Mouse (Mus musculus): ENCODE measurements around the gene Fbxl3. TPM values are rescaled to one million over a fixed set of nuclear protein-coding genes. Genes with fewer than 3 reads are reported as not detected.

The Fbxl3 gene
- polyA plus RNA-seq, 1 experiment from 2014 or later: 28.5 TPM

- H3K27ac ChIP-seq: no peak overlapping the region
- H3K9me3 ChIP-seq (replicated peaks; ENCODE audit: low read length): no peaks in the 10 kb centered on the region
- no peak; the same call in 1 of the 2 replicates for ATAC-seq (replicated peaks; ENCODE audit: low FRiP score, low read depth)
- no peak for TF ChIP-seq CTCF (IDR thresholded peaks at IDR 0.05; ENCODE audit: low read depth)
- peaks cover 44% of the 10 kb centered on the region for H3K36me3 ChIP-seq (ENCODE audit: insufficient read depth, low read length)
- no peaks in the 10 kb centered on the region for H3K27me3 ChIP-seq (ENCODE audit: insufficient read depth, low read length)
- no peaks in the 10 kb centered on the region for H3K4me1 ChIP-seq (replicated peaks; ENCODE audit: insufficient read depth, low read length)
- WGBS: 81% methylated on average over 5 of the region's 5 CpGs
- no peak overlapping the region for H3K4me2 ChIP-seq (ENCODE audit: low read length)
- H3K9ac ChIP-seq (ENCODE audit: low read depth, low read length): no peak overlapping the region
- H3K4me3 ChIP-seq (replicated peaks; ENCODE audit: low read depth, low read length): no peak overlapping the region
- no peak for DNase-seq (ENCODE audit: low spot score)
Measured at GRCm38 (mm10) chr14:103087846-103088245, 11.5 kb downstream of the Fbxl3 start.

GRCm38 (mm10) chr14:103086671-103087324 is 12.6 kb downstream of the Fbxl3 start:
- Histone ChIP-seq H3K4me2 (ENCODE audit: low read length) (no peak overlapping the region), H3K27ac (no peak overlapping the region), H3K4me1 (replicated peaks; ENCODE audit: insufficient read depth, low read length) (no peaks in the 10 kb centered on the region), H3K9me3 (replicated peaks; ENCODE audit: low read length) (no peaks in the 10 kb centered on the region), H3K4me3 (replicated peaks; ENCODE audit: low read depth, low read length) (no peak overlapping the region), H3K9ac (ENCODE audit: low read depth, low read length) (no peak overlapping the region), H3K27me3 (ENCODE audit: insufficient read depth, low read length) (no peaks in the 10 kb centered on the region), H3K36me3 (ENCODE audit: insufficient read depth, low read length) (peaks cover 45% of the 10 kb centered on the region)
- no peak for TF ChIP-seq CTCF (IDR thresholded peaks at IDR 0.05; ENCODE audit: low read depth)
- no peak for ATAC-seq (replicated peaks; ENCODE audit: low FRiP score, low read depth)
- 95% methylated on average over 4 of the region's 4 CpGs for WGBS
- no peak for DNase-seq (ENCODE audit: low spot score)

GRCm38 (mm10) chr14:103085840-103086533 is 13.4 kb downstream of the Fbxl3 start:
- no peak for TF ChIP-seq CTCF (IDR thresholded peaks at IDR 0.05; ENCODE audit: low read depth)
- no peak overlapping the region for H3K4me2 ChIP-seq (ENCODE audit: low read length)
- no peaks in the 10 kb centered on the region for H3K27me3 ChIP-seq (ENCODE audit: insufficient read depth, low read length)
- WGBS: 67% methylated on average over 1 of the region's 1 CpGs
- no peaks in the 10 kb centered on the region for H3K9me3 ChIP-seq (replicated peaks; ENCODE audit: low read length)
- H3K4me3 ChIP-seq (replicated peaks; ENCODE audit: low read depth, low read length): no peak overlapping the region
- DNase-seq (ENCODE audit: low spot score) (no peak), ATAC-seq (replicated peaks; ENCODE audit: low FRiP score, low read depth) (no peak)
- no peak overlapping the region for H3K9ac ChIP-seq (ENCODE audit: low read depth, low read length)
- peaks cover 42% of the 10 kb centered on the region for H3K36me3 ChIP-seq (ENCODE audit: insufficient read depth, low read length)
- no peak overlapping the region for H3K27ac ChIP-seq
- no peaks in the 10 kb centered on the region for H3K4me1 ChIP-seq (replicated peaks; ENCODE audit: insufficient read depth, low read length)

GRCm38 (mm10) chr14:103079209-103079977 is 20.0 kb downstream of the Fbxl3 start:
- ATAC-seq (replicated peaks; ENCODE audit: low FRiP score, low read depth) (no peak), DNase-seq (ENCODE audit: low spot score) (no peak)
- no peak overlapping the region for H3K4me2 ChIP-seq (ENCODE audit: low read length)
- peaks cover 26% of the 10 kb centered on the region for H3K36me3 ChIP-seq (ENCODE audit: insufficient read depth, low read length)
- H3K27ac ChIP-seq: no peak overlapping the region
- no peak overlapping the region for H3K4me3 ChIP-seq (replicated peaks; ENCODE audit: low read depth, low read length)
- H3K9me3 ChIP-seq (replicated peaks; ENCODE audit: low read length): no peaks in the 10 kb centered on the region
- TF ChIP-seq CTCF (IDR thresholded peaks at IDR 0.05; ENCODE audit: low read depth): no peak
- no peaks in the 10 kb centered on the region for H3K27me3 ChIP-seq (ENCODE audit: insufficient read depth, low read length)
- no peaks in the 10 kb centered on the region for H3K4me1 ChIP-seq (replicated peaks; ENCODE audit: insufficient read depth, low read length)
- WGBS: 89% methylated on average over 9 of the region's 9 CpGs
- H3K9ac ChIP-seq (ENCODE audit: low read depth, low read length): no peak overlapping the region

GRCm38 (mm10) chr14:103078006-103078912 is 21.1 kb downstream of the Fbxl3 start:
- Histone ChIP-seq H3K27ac (no peak overlapping the region), H3K4me1 (replicated peaks; ENCODE audit: insufficient read depth, low read length) (no peaks in the 10 kb centered on the region), H3K4me3 (replicated peaks; ENCODE audit: low read depth, low read length) (no peak overlapping the region), H3K9me3 (replicated peaks; ENCODE audit: low read length) (no peaks in the 10 kb centered on the region), H3K4me2 (ENCODE audit: low read length) (no peak overlapping the region), H3K36me3 (ENCODE audit: insufficient read depth, low read length) (peaks cover 26% of the 10 kb centered on the region), H3K27me3 (ENCODE audit: insufficient read depth, low read length) (no peaks in the 10 kb centered on the region), H3K9ac (ENCODE audit: low read depth, low read length) (no peak overlapping the region)
- 85% methylated on average over 16 of the region's 16 CpGs for WGBS
- DNase-seq (ENCODE audit: low spot score): no peak
- ATAC-seq (replicated peaks; ENCODE audit: low FRiP score, low read depth): no peak
- no peak for TF ChIP-seq CTCF (IDR thresholded peaks at IDR 0.05; ENCODE audit: low read depth)
